Mouse (Mus musculus) kidney, embryonic 15.5 days (tissue): ENCODE measurements at regions not wholly inside any gene's neighbourhood (a gene's known extent, or its start where the extent isn't known, plus 50 kb on each side); places are given as distances from the start of the nearest gene placed in this dataset.
A peak's percentile ranks its signal among the peaks of the same experiment; 100 is the strongest.
"Not testable (repeated sequence)": the region's sequence is repeated elsewhere in the genome, so short reads cannot be mapped to it uniquely, and the experiment has no call there.

Experiments used
- ATAC-seq: fragments of 200-750 bp; cut with Nextera tagmentation; replicated peaks from 2 replicates; pipeline ENCODE4 v1.8.0; 2017; ENCODE audit warnings: moderate TSS enrichment; ENCODE audit not compliant: low FRiP score
- H3K27ac ChIP-seq: fragments of 300-500 bp; sonication (generic); 2 replicates; pipeline ENCODE4 v1.5.1; 2015; ENCODE audit warnings: mild to moderate bottlenecking, inconsistent platforms
- H3K27me3 ChIP-seq: fragments of 300-500 bp; sonication (generic); 2 replicates; pipeline ENCODE4 v1.6.1; 2015; ENCODE audit warnings: inconsistent platforms
- H3K36me3 ChIP-seq: fragments of 300-500 bp; sonication (generic); 2 replicates; pipeline ENCODE4 v1.6.1; 2015; ENCODE audit warnings: inconsistent platforms
- H3K4me1 ChIP-seq: fragments of 300-500 bp; sonication (generic); 2 replicates; pipeline ENCODE4 v1.6.1; 2015; ENCODE audit warnings: inconsistent platforms
- H3K4me2 ChIP-seq: fragments of 300-500 bp; sonication (generic); 2 replicates; pipeline ENCODE4 v1.6.1; 2015; ENCODE audit warnings: moderate library complexity, mild to moderate bottlenecking, inconsistent platforms
- H3K4me3 ChIP-seq: fragments of 300-500 bp; sonication (generic); replicated peaks from 2 replicates; pipeline ENCODE4 v1.5.1; 2015; ENCODE audit warnings: mild to moderate bottlenecking, inconsistent platforms
- H3K9ac ChIP-seq: fragments of 300-500 bp; sonication (generic); 2 replicates; pipeline ENCODE4 v1.6.1; 2015; ENCODE audit warnings: mild to moderate bottlenecking, inconsistent platforms
- H3K9me3 ChIP-seq: fragments of 300-500 bp; sonication (generic); replicated peaks from 2 replicates; pipeline ENCODE4 v1.6.1; 2016; ENCODE audit warnings: inconsistent platforms
- WGBS: fragments of 180-500 bp; shearing (Covaris S2); methylation state at CpG from one replicate; pipeline ENCODE4 v1.1.7; 2015; ENCODE audit warnings: mixed read lengths; 5-methylcytosine and 5-hydroxymethylcytosine counted together

DNA sequence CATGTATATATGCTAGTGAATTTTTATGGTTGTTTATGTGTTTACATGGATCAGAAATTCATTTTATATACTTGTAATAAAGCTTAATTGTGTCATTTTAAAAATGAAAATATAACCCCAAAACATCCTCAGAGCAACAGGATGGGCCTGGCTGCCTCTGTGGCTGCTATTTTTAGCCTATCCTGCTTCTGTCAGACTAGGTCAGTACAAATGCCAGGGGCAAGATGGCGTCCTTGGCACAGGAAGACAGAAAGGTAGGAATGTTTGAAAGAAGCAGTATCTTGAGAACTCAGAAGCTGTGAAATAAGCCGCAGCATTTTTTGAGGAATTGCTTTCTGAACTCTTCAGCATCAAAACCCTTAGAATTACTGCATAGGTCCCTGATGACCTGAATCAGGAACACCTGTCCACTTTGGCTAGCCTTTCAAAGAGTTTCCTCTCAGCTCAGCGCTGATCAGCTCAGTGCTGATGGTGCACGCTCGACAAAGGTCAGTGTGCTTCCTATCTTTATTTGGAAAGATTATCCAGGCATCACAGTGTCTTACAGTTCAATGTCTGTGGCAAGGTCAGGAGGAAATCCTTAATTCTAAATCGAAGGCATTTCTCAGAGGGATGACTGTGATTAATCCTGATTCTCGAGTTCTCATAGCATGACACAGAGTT lies 154.9 kb downstream of the Car2 start:
- 62% methylated on average over 7 of the region's 7 CpGs for WGBS

DNA sequence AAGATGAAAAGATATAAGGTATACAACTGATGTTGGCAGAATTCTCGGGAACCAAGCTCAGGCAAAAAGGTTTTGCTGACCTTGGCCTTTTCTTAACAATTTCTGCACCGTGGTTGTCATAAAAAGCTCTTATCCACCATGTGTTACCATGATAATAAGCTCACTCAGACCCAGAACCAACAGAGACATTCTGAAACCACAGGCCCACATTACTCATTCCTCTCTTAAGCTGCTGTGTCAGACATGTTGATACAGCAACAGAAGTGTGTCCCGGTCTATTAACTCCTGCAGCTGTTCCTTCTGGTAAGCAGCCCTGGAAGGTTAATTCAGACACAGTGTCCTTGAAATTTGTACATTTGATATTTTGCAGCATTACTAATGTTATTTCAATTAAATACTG lies 167.9 kb downstream of the Car2 start:
- H3K4me1 ChIP-seq = no peaks in the 10 kb centered on the region
- H3K4me2 ChIP-seq = no peak overlapping the region
- peaks cover 4% of the 10 kb centered on the region for H3K9me3 ChIP-seq
- H3K27ac ChIP-seq = no peak overlapping the region
- 55% methylated on average over 3 of the region's 3 CpGs for WGBS
- ATAC-seq = peak; percentile 62; the same call in 1 of the 2 replicates
- no peak overlapping the region for H3K4me3 ChIP-seq
- no peaks in the 10 kb centered on the region for H3K27me3 ChIP-seq
- H3K36me3 ChIP-seq = no peaks in the 10 kb centered on the region
- no peak overlapping the region for H3K9ac ChIP-seq

More for the DNA sequence above, 154.9 kb downstream of the Car2 start:
- H3K4me1 ChIP-seq = no peaks in the 10 kb centered on the region
- no peak overlapping the region for H3K27ac ChIP-seq
- no peaks in the 10 kb centered on the region for H3K36me3 ChIP-seq
- no peaks in the 10 kb centered on the region for H3K9me3 ChIP-seq
- ATAC-seq = no peak
- H3K4me3 ChIP-seq = no peak overlapping the region
- no peak overlapping the region for H3K4me2 ChIP-seq
- no peaks in the 10 kb centered on the region for H3K27me3 ChIP-seq
- no peak overlapping the region for H3K9ac ChIP-seq

DNA sequence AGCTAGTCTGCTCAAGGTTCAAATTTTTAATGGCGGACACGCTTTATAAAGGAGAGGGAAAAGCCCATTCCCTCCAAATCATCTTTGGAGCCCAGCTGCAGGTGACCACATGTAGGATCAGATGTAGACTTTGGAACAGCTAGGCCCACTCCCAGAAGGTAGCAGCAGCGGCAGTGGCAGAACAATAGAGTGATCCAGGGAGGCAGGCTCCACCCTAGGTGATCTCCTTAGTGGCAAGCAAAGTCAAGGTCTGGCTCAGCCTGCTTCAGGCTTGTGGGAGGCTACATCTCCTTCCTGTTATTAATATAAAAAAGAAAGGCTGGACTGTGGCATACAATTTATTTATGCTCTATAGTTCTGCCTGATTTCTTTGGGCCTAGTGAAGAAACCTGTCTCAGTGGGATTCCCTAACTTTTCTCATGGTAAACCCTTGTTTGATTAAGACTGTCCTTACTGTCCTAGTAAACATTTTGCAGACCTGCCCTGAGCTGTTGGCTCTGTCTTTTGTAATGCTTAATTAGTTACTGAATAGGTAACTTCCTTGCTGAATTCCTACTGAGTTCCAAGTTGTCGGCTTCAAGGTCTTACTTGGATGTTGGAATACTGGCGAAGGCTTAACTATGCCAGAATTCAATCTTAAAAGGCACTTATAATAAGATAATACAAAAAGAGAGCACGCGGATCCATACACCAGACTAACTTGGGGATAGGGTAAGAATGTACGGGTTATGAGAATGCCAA lies 169.6 kb downstream of the Car2 start:
- not testable (repeated sequence) for ATAC-seq, H3K4me1 ChIP-seq, H3K9me3 ChIP-seq, H3K9ac ChIP-seq, H3K27ac ChIP-seq, H3K36me3 ChIP-seq, H3K27me3 ChIP-seq, H3K4me2 ChIP-seq, H3K4me3 ChIP-seq
- 94% methylated on average over 8 of the region's 8 CpGs for WGBS

DNA sequence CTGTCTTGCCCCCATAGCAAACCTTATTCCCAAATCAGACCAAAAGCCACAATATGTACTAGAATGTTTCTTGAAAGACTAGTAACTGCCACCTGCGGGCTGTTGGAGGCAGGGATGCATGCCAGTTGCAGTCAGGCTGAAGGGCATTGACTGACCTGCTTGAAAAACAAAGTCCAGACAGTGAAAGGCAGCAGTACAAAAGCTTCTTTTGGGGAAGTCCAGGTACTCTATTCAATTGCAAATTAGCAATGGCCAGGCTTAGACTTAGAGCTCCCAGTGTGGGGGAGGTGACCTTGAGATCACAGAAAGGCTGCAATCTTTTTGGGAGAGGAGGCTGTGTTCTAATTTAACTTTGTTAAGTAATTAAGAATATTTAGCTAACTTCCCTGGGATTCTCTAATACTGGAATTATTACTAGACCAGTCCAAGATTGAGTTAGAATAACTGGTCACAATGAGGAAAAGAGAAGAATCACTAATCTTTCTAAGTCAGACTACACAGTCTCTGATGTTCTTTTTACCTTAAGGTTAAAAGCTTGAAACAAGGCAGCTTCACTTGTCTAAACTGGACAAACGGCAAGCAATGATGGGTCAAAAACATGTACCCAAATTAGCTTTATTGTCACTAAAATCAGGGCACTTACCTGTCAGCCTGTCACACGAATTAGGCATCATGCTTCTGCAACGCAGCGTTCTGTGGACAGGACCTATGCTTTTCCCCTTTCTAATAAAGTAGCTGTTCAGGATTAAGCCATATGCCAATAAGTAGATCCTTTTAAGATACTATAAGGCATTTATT lies 170.9 kb downstream of the Car2 start:
- H3K36me3 ChIP-seq, H3K4me3 ChIP-seq, H3K27me3 ChIP-seq, H3K27ac ChIP-seq, H3K4me1 ChIP-seq, H3K9ac ChIP-seq, H3K4me2 ChIP-seq, ATAC-seq, H3K9me3 ChIP-seq: not testable (repeated sequence)
- WGBS = 92% methylated on average over 5 of the region's 5 CpGs

DNA sequence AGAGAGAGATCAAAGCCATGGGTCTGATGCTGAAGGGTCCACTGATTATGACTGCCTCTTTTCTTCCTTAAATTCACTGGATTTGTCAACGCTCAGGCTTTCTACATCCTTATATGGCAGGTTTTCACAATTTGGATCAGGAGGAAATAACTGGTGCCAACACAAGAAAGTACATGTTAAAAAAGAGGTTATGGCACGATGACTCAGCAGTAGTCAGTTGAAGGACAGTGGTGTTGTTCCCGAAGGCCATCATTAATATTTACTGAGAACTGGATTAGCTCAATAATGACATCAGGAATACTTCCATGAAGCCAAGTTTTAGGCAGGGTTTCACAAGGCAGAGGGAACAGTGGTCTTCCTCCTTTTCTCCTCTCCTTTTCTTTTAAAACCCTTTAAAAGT lies 179.6 kb downstream of the Car2 start:
- Histone ChIP-seq H3K4me3 (no peak overlapping the region), H3K4me1 (no peaks in the 10 kb centered on the region), H3K27me3 (no peaks in the 10 kb centered on the region), H3K27ac (no peak overlapping the region), H3K9ac (no peak overlapping the region), H3K36me3 (no peaks in the 10 kb centered on the region), H3K4me2 (no peak overlapping the region), H3K9me3 (no peaks in the 10 kb centered on the region)
- WGBS = 87% methylated on average over 3 of the region's 3 CpGs
- no peak for ATAC-seq

DNA sequence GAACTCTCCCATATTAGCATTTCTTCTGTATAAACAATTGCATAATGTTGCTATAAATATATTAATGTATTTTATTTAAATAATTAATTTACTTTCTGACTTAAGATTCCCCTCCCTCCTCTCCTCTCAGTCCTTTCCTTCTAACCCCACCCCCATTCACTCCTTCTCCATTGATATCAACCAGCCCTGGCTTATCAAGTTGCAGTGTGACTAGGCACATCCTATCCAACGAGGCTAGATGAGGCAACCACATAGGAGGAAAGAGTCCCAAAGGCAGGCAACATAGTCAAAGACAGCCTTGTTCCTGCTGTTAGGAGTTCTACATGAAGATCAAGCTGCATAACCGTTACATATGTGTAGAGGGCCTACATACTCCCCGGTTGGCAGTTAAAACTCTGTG lies 182.2 kb downstream of the Car2 start:
- Histone ChIP-seq H3K4me2 (no peak overlapping the region), H3K27me3 (no peaks in the 10 kb centered on the region), H3K9me3 (no peaks in the 10 kb centered on the region), H3K9ac (no peak overlapping the region), H3K27ac (no peak overlapping the region), H3K36me3 (no peaks in the 10 kb centered on the region), H3K4me3 (no peak overlapping the region), H3K4me1 (no peaks in the 10 kb centered on the region)
- ATAC-seq = no peak
- WGBS = 80% methylated on average over 3 of the region's 3 CpGs

DNA sequence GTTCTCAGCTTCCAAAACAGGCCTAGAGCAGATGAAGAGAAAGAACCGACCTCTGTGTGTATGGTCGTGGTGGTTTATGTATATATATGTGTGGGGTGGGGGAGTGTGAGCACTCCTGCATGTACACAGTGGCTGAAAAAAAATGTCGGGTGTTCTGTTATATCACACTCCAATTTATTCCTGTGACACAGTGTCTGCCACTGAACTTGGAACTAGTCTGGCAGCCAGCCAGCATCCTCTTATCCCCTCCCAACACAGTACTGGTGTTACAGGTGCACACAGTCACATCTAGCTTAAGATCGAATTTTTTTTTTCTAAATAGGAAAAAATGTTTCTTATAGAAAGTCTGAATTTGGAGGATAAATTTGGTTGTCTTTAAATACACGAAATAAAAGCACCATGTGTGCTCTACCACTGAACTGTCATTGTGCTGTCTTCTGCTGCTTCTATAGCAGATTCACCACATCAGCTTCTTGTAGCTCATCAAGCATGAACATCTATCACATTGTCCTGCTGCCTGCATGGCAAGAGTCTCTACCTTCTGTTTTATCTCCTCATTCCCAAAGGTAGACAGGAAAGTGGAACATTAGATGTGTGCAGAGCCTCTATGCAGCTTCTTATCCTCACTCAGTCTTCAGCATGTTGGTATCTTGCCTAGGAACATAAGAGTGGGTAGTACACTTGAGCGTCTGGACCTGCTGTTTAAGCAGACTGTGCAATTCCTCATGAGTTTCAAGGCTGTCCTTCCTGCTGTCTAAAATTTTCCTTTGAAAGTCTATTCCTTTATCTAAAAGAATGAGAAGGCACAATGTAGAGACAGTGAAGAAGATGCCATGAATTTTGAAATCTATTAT lies 185.2 kb downstream of the Car2 start:
- H3K36me3 ChIP-seq = no peaks in the 10 kb centered on the region
- H3K4me3 ChIP-seq = no peak overlapping the region
- no peak for ATAC-seq
- H3K4me1 ChIP-seq = no peaks in the 10 kb centered on the region
- H3K27ac ChIP-seq = no peak overlapping the region
- H3K9ac ChIP-seq = no peak overlapping the region
- H3K4me2 ChIP-seq = no peak overlapping the region
- WGBS = 76% methylated on average over 6 of the region's 6 CpGs
- H3K27me3 ChIP-seq = no peaks in the 10 kb centered on the region
- no peaks in the 10 kb centered on the region for H3K9me3 ChIP-seq

DNA sequence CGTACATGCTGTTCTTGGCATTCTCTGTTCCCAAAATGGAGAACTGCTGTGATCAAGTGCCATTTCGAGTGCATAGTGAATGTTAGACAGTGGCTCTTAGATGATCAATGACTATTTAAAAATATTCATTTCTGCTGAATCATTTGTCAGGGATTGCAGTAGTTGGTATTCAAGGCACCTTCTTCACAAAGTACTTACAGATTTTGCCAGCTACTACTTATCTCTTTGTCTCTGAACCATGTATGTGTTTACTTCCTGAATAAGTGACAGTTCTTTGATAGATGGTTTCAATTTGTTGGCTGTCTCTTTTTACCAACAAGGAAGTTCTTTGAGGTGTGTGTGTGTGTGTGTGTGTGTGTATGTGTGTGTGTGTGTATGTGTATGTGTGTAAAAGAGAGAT lies 187.3 kb downstream of the Car2 start:
- WGBS = 82% methylated on average over 2 of the region's 2 CpGs
- H3K27ac ChIP-seq = no peak overlapping the region
- no peak for ATAC-seq

DNA sequence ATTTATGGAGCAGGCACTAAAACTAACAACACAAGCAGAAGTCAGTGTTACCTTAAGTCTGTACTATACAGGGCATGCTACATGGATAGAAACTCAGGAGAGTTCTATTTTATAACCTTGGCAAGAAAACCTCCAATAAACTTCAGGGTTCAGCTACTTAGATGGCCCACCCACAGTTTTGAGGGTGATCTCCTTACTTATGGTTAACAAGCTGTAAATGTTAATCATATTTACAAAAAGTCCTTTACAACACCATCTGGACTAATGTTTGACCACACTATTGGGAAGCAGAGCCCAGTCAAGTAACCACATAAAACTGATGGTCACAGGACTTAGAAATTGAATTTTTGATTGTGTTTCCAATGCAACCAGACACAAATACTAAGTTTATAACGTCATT lies 187.8 kb downstream of the Car2 start:
- 77% methylated on average over 1 of the region's 1 CpGs for WGBS
- H3K36me3 ChIP-seq = no peaks in the 10 kb centered on the region
- H3K4me3 ChIP-seq = no peak overlapping the region
- no peak overlapping the region for H3K4me2 ChIP-seq
- no peaks in the 10 kb centered on the region for H3K4me1 ChIP-seq
- H3K27me3 ChIP-seq = no peaks in the 10 kb centered on the region
- H3K9me3 ChIP-seq = no peaks in the 10 kb centered on the region
- no peak overlapping the region for H3K9ac ChIP-seq
- H3K27ac ChIP-seq = no peak overlapping the region
- no peak for ATAC-seq

More for the DNA sequence above, 187.3 kb downstream of the Car2 start:
- Histone ChIP-seq H3K4me1 (no peaks in the 10 kb centered on the region), H3K36me3 (no peaks in the 10 kb centered on the region), H3K4me2 (no peak overlapping the region), H3K27me3 (no peaks in the 10 kb centered on the region), H3K9me3 (no peaks in the 10 kb centered on the region), H3K9ac (no peak overlapping the region), H3K4me3 (no peak overlapping the region)

DNA sequence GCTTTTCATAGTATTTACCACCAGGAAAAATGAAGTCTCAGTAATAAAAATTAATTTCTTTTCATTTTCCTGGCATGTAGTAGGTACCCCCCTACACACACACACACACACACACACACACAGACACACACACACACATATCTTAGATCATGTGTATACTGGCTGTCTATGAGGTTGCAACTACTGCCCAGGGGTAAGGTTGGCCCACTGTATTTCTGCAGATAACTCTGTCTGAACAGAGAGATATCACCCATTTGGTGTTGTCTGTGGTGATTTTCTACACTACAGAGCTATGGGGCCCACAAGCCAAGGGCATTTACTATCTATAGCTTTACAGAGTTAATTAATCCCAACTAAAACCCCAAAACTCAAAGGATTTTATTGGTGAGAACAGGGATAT lies 188.9 kb downstream of the Car2 start:
- Histone ChIP-seq H3K27ac (no peak overlapping the region), H3K9me3 (no peaks in the 10 kb centered on the region)
- no peak for ATAC-seq

DNA sequence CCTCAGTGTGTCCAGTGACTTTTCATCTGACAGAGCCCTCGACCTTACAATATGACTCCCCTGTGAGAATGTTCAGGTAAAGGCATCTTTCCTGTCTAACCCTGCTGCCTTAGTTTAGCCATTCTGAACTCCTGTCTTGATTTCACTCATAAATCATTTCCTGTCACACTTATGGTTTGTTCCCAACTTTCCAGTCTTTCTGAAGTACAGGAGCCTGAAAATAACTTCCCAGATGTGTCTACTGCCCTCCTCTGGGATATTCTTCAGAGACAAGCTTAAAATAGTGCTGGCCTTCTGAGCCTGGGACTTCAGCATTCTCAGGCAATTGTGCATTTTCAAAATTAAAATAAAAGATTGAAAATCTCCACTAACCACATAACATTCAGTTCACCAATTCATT lies 204.1 kb downstream of the Car2 start:
- no peak for ATAC-seq
- H3K4me2 ChIP-seq = no peak overlapping the region
- no peak overlapping the region for H3K4me3 ChIP-seq
- H3K36me3 ChIP-seq = no peaks in the 10 kb centered on the region
- no peaks in the 10 kb centered on the region for H3K4me1 ChIP-seq
- H3K27me3 ChIP-seq = no peaks in the 10 kb centered on the region
- H3K9ac ChIP-seq = no peak overlapping the region
- H3K9me3 ChIP-seq = no peaks in the 10 kb centered on the region
- no peak overlapping the region for H3K27ac ChIP-seq
- WGBS = 59% methylated on average over 1 of the region's 1 CpGs

More for the DNA sequence above, 188.9 kb downstream of the Car2 start:
- Histone ChIP-seq H3K4me2 (no peak overlapping the region), H3K9ac (no peak overlapping the region), H3K36me3 (no peaks in the 10 kb centered on the region), H3K27me3 (no peaks in the 10 kb centered on the region), H3K4me1 (no peaks in the 10 kb centered on the region), H3K4me3 (no peak overlapping the region)
